Mouse (Mus musculus) embryonic facial prominence, embryonic 12.5 days (tissue): Measurements from ENCODE around the gene Gm12695. TPM values are rescaled to one million over a fixed set of nuclear protein-coding genes. Genes with fewer than 3 reads are reported as not detected.

ENCODE experiments used
- ATAC-seq: fragments of 200-750 bp; cut with Nextera tagmentation; 2 replicates; pipeline ENCODE4 v1.8.0; 2017; ENCODE audit not compliant: insufficient number of reproducible peaks, insufficient read depth, low FRiP score, low TSS enrichment
- H3K27ac ChIP-seq: fragments of 300-500 bp; sonication (generic); 2 replicates; pipeline ENCODE4 v1.5.1; 2016; ENCODE audit warnings: mild to moderate bottlenecking
- H3K27me3 ChIP-seq: fragments of 300-500 bp; sonication (generic); 2 replicates; pipeline ENCODE4 v1.6.1; 2016; ENCODE audit warnings: mild to moderate bottlenecking, moderate library complexity
- H3K36me3 ChIP-seq: fragments of 300-500 bp; sonication (generic); 2 replicates; pipeline ENCODE4 v1.6.1; 2016; ENCODE audit warnings: mild to moderate bottlenecking
- H3K4me1 ChIP-seq: fragments of 300-500 bp; sonication (generic); 2 replicates; pipeline ENCODE4 v1.6.1; 2016
- H3K4me2 ChIP-seq: fragments of 300-500 bp; sonication (generic); replicated peaks from 2 replicates; pipeline ENCODE4 v1.6.1; 2016; ENCODE audit warnings: mild to moderate bottlenecking, moderate library complexity
- H3K4me3 ChIP-seq: fragments of 300-500 bp; sonication (generic); 2 replicates; pipeline ENCODE4 v1.5.1; 2016; ENCODE audit warnings: mild to moderate bottlenecking
- H3K9ac ChIP-seq: fragments of 300-500 bp; sonication (generic); 2 replicates; pipeline ENCODE4 v1.6.1; 2016; ENCODE audit warnings: mild to moderate bottlenecking, moderate library complexity
- H3K9me3 ChIP-seq: fragments of 300-500 bp; sonication (generic); 2 replicates; pipeline ENCODE4 v1.6.1; 2016; ENCODE audit warnings: mild to moderate bottlenecking, moderate library complexity
- WGBS: fragments of 180-500 bp; shearing (Covaris S2); methylation state at CpG from one replicate; pipeline ENCODE4 v1.1.7; 2016; 5-methylcytosine and 5-hydroxymethylcytosine counted together
- polyA plus RNA-seq: library from polyadenylated mRNA; unstranded; fragments of >200 nt; fragmentation: Nextera tagmentation; extraction: Ambion mirVana; gene quantifications from 2 replicates; pipeline ENCODE4 v1.2.1, GENCODE M21; 2016

The Gm12695 gene
- polyA plus RNA-seq = 0.14 TPM in 1 of 2 replicates, not detected in the other

- Histone ChIP-seq H3K4me1 (peaks cover 4% of the 10 kb centered on the region; the same call in 1 of the 2 replicates), H3K4me2 (no peak within 1 kb of the TSS), H3K9me3 (no peaks in the 10 kb centered on the region), H3K36me3 (no peaks in the 10 kb centered on the region), H3K27ac (no peak within 1 kb of the TSS), H3K9ac (no peak within 1 kb of the TSS), H3K4me3 (no peak within 1 kb of the TSS), H3K27me3 (no peaks in the 10 kb centered on the region)
- ATAC-seq = no peak
- 92% methylated on average over 3 of the region's 3 CpGs for WGBS
Observed at GRCm38 (mm10) chr4:96785086-96785485, at the start of gene Gm12695. Gene Gm12695, minus strand, starts transcription at chr4:96785186.

- no peak overlapping the region for H3K9ac ChIP-seq
- no peak overlapping the region for H3K4me3 ChIP-seq
- H3K27ac ChIP-seq = no peak overlapping the region
- H3K36me3 ChIP-seq = no peaks in the 10 kb centered on the region
- no peaks in the 10 kb centered on the region for H3K4me1 ChIP-seq
- no peaks in the 10 kb centered on the region for H3K27me3 ChIP-seq
- ATAC-seq = no peak
- no peak overlapping the region for H3K4me2 ChIP-seq
- 83% methylated on average over 4 of the region's 4 CpGs for WGBS
- no peaks in the 10 kb centered on the region for H3K9me3 ChIP-seq
Observed at GRCm38 (mm10) chr4:96825540-96826045, 40.6 kb upstream of the Gm12695 start.

DNA sequence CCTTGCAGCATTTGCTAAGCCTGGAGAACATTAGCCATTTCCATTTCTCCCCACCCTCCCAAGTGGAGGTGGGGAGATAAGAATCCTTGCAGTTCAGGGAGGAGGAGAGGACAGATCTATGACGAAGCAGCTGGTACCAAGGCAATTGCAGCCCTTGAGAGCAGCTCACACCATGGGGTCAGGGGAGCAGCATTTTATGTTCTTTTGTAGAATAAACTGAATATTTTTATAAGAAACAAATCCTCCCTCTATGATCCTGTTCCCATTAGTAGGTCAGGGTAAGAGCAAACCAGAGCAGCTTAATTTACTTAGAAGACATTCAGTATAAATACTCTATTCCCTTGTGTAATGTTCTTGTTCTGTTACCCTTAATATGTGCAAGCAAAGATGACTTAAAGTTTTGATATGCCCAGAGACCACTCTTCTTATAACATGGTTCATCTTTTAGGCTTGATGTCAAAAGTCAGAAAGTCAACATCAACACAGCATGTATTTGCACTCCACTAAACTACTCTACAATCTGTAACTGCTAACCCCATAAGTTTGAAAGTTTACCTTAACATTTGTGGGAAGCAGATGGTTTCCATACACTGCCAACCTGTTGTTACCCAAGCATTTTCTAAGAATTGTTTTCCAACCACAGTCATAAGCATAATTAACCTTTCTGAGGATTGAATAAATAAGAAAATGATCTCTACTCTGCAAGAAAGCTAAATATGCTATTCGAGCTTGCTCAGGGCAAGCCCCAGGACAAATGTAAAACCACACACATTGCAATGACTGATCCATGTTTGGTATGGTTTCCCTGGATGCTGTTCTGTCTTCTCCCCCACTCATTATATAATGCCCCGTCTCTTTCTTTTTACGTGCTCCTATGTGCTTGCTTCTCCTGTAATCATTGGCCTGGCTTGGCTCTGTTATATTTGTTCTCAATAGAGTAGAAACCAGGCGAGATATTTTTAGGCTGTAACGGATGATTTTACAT is 22.1 kb upstream of the Gm12695 start:
- Histone ChIP-seq H3K4me1 (no peaks in the 10 kb centered on the region), H3K4me3 (no peak overlapping the region), H3K9me3 (no peaks in the 10 kb centered on the region), H3K36me3 (no peaks in the 10 kb centered on the region), H3K9ac (no peak overlapping the region), H3K27ac (no peak overlapping the region), H3K27me3 (no peaks in the 10 kb centered on the region), H3K4me2 (no peak overlapping the region)
- WGBS = 67% methylated on average over 6 of the region's 6 CpGs
- no peak for ATAC-seq

DNA sequence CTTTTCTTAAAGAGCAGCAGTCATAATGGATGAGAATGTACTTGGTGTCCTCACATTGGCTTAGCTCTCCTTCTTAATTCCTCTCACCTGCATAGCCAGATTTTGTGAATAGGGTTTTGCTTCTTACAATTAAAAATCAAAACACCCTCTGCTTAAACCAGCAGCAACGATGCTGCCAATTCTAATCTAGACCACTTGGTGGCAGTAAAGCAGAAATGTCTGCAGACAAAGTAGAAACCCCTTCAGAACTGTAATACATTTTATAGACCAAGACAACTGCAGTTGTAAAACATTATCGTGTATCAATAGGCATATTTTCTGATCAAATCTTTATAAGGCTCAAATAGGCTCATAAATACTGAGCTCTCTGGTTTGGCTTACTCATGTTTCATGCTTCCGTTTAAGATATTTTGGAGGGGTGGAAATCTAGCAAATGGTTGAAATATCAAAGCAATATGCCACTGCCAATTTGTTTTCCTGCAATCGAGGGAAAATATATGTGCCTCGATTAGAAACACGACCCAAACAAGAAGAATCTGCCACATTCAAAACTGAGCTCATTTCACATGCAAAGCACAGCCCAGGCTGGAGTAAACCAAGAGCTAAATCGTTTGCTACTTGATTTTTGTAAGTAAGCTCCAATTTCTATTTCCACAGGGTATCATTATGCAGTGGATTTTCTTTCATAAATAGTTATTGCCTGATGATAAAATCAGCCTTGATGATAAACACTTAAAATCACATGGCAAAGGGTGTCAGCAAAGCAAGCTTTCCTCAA is 14.6 kb upstream of the Gm12695 start:
- no peak overlapping the region for H3K27ac ChIP-seq
- WGBS = 29% methylated on average over 7 of the region's 7 CpGs
- ATAC-seq = no peak

GRCm38 (mm10) chr4:96797583-96797982 is 12.6 kb upstream of the Gm12695 start:
- no peak overlapping the region for H3K4me3 ChIP-seq
- no peak overlapping the region for H3K9ac ChIP-seq
- no peaks in the 10 kb centered on the region for H3K27me3 ChIP-seq
- no peak overlapping the region for H3K4me2 ChIP-seq
- no peaks in the 10 kb centered on the region for H3K4me1 ChIP-seq
- H3K9me3 ChIP-seq = no peaks in the 10 kb centered on the region
- WGBS = 68% methylated on average over 1 of the region's 1 CpGs
- H3K36me3 ChIP-seq = no peaks in the 10 kb centered on the region
- H3K27ac ChIP-seq = no peak overlapping the region
- ATAC-seq = no peak

More for the DNA sequence above, 14.6 kb upstream of the Gm12695 start:
- Histone ChIP-seq H3K27me3 (no peaks in the 10 kb centered on the region), H3K36me3 (no peaks in the 10 kb centered on the region), H3K9me3 (no peaks in the 10 kb centered on the region), H3K4me1 (no peaks in the 10 kb centered on the region), H3K4me2 (no peak overlapping the region), H3K4me3 (no peak overlapping the region), H3K9ac (no peak overlapping the region)

DNA sequence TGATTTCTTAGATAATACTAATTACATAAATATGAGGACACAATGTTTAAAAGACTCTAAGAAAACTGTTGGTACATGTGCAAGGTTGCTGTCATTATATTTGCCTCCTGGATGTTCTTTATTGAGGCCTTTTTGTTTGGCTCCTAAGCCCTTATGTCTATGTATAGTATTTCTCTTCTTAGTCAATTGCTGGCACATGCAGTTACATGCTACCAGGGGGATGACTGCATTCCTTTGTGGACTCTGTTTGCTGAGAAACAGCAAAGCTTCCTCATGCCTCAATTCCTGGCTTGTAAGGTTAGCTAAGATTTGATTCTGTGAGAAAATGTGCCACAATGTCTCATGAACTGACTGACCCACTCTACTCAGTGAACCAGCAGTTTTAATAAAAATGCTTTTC is 6.3 kb upstream of the Gm12695 start:
- Histone ChIP-seq H3K4me1 (peaks cover 4% of the 10 kb centered on the region; the same call in 1 of the 2 replicates), H3K4me2 (no peak overlapping the region), H3K27me3 (no peaks in the 10 kb centered on the region), H3K9me3 (no peaks in the 10 kb centered on the region), H3K4me3 (no peak overlapping the region), H3K9ac (no peak overlapping the region), H3K27ac (no peak overlapping the region), H3K36me3 (no peaks in the 10 kb centered on the region)
- no peak for ATAC-seq

DNA sequence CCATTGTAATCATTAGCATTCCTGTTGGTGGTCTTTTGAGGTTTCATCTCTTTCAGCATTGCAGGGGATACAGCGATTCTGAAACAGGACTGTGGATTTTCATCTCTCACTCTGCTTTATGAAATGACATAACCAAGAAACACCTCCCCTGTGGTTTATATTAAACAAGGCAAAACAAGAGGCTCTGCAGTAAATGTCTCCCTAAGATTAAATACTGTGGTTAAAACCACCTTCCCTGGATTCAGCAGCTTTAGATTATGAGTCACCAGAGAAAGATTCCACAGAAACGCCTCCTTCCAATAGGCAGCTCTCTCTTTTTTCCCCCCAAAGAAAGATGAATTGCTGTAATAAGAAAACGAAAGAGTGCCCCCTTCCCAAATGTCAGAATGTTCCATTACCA is 4.9 kb upstream of the Gm12695 start:
- H3K4me1 ChIP-seq = peaks cover 4% of the 10 kb centered on the region; the same call in 1 of the 2 replicates
- 60% methylated on average over 3 of the region's 3 CpGs for WGBS
- no peak overlapping the region for H3K27ac ChIP-seq
- no peaks in the 10 kb centered on the region for H3K36me3 ChIP-seq
- H3K27me3 ChIP-seq = no peaks in the 10 kb centered on the region
- no peak overlapping the region for H3K4me2 ChIP-seq
- H3K9me3 ChIP-seq = no peaks in the 10 kb centered on the region
- no peak overlapping the region for H3K9ac ChIP-seq
- H3K4me3 ChIP-seq = no peak overlapping the region
- ATAC-seq = no peak

DNA sequence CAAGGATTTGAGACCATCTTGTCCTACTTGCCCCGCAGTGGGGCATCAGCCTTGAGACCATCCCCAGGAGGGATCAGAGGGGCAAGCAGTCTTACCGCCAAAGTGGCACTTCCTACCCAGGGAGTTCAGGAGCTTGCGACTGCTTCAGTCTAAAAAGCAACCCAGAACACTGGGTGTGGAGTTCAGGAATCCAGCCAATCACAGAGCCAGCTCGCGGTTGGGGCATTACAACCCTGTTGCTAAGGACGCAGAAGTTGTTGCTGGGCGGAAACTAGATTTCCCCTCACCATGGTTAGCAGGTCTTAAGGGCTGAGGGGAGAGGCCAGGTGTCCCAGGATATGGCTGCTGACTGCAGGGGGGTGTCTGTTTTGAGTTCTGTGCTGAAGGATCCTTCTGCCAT is 1.6 kb upstream of the Gm12695 start:
- ATAC-seq = no peak
- H3K4me2 ChIP-seq = no peak overlapping the region
- WGBS = 19% methylated on average over 7 of the region's 7 CpGs
- H3K9ac ChIP-seq = no peak overlapping the region
- no peaks in the 10 kb centered on the region for H3K9me3 ChIP-seq
- H3K4me1 ChIP-seq = peaks cover 4% of the 10 kb centered on the region; the same call in 1 of the 2 replicates
- H3K27ac ChIP-seq = no peak overlapping the region
- H3K4me3 ChIP-seq = no peak overlapping the region
- no peaks in the 10 kb centered on the region for H3K36me3 ChIP-seq
- no peaks in the 10 kb centered on the region for H3K27me3 ChIP-seq

GRCm38 (mm10) chr4:96772966-96773566 is 11.9 kb downstream of the Gm12695 start:
- Histone ChIP-seq H3K9me3 (no peaks in the 10 kb centered on the region), H3K27me3 (no peaks in the 10 kb centered on the region), H3K4me2 (no peak overlapping the region), H3K9ac (no peak overlapping the region), H3K36me3 (no peaks in the 10 kb centered on the region), H3K4me3 (no peak overlapping the region), H3K4me1 (no peaks in the 10 kb centered on the region), H3K27ac (no peak overlapping the region)
- 74% methylated on average over 3 of the region's 3 CpGs for WGBS
- ATAC-seq = no peak

- no peak overlapping the region for H3K9ac ChIP-seq
- H3K27me3 ChIP-seq = no peaks in the 10 kb centered on the region
- no peaks in the 10 kb centered on the region for H3K4me1 ChIP-seq
- no peak overlapping the region for H3K27ac ChIP-seq
- H3K4me3 ChIP-seq = no peak overlapping the region
- 52% methylated on average over 2 of the region's 2 CpGs for WGBS
- H3K36me3 ChIP-seq = no peaks in the 10 kb centered on the region
- ATAC-seq = no peak
- no peaks in the 10 kb centered on the region for H3K9me3 ChIP-seq
- H3K4me2 ChIP-seq = no peak overlapping the region
Observed at GRCm38 (mm10) chr4:96766396-96766998, 18.5 kb downstream of the Gm12695 start.

- H3K9me3 ChIP-seq = no peaks in the 10 kb centered on the region
- 33% methylated on average over 1 of the region's 1 CpGs for WGBS
- H3K4me3 ChIP-seq = no peak overlapping the region
- H3K4me2 ChIP-seq = no peak overlapping the region
- no peak overlapping the region for H3K9ac ChIP-seq
- H3K27ac ChIP-seq = no peak overlapping the region
- no peak for ATAC-seq
- H3K4me1 ChIP-seq = no peaks in the 10 kb centered on the region
- no peaks in the 10 kb centered on the region for H3K27me3 ChIP-seq
- no peaks in the 10 kb centered on the region for H3K36me3 ChIP-seq
Observed at GRCm38 (mm10) chr4:96751953-96752352, 33.0 kb downstream of the Gm12695 start.
